Mouse (Mus musculus): ENCODE data around the gene Gm5431.
"Not testable (repeated sequence)": the region's sequence is repeated elsewhere in the genome, so short reads cannot be mapped to it uniquely, and the experiment has no call there.

GRCm38 (mm10) chr11:48900654-48901566 lies 1.1 kb downstream of the Gm5431 start:
- TF ChIP-seq CTCF (IDR thresholded peaks at IDR 0.05) = not testable (repeated sequence)
- TF ChIP-seq EP300 (IDR thresholded peaks at IDR 0.05) = peak; percentile 71

Data from lung, postnatal 0 days (tissue).